Mouse (Mus musculus) erythroid progenitor cell, adult 5-6 weeks (primary cell): ENCODE measurements around the gene Hist1h2bm. TPM values are rescaled to one million over a fixed set of nuclear protein-coding genes. Genes with fewer than 3 reads are reported as not detected.

Experiments
- ATAC-seq: replicated peaks from 2 replicates; pipeline ENCODE4 v1.8.0; 2016; ENCODE audit warnings: moderate number of reproducible peaks, mild to moderate bottlenecking, moderate TSS enrichment, inconsistent platforms; ENCODE audit not compliant: poor library complexity, low FRiP score, severe bottlenecking
- total RNA-seq, 2 experiments: library from RNA; stranded (forward) in 1 of 2; stranded (reverse) in 1 of 2; fragments of 150-400 nt in 1 of 2; fragments of 186-747, 209-891 nt in 1 of 2; gene quantifications; 2 replicates each; pipeline versions ENCODE4 v1.2.3 to v1.2.4; 2015 to 2017; ENCODE audit warnings: low replicate concordance in 2 of 2

Gene Hist1h2bm
- total RNA-seq, 2 experiments from 2014 or later, result 396 to 1,330 TPM

DNA sequence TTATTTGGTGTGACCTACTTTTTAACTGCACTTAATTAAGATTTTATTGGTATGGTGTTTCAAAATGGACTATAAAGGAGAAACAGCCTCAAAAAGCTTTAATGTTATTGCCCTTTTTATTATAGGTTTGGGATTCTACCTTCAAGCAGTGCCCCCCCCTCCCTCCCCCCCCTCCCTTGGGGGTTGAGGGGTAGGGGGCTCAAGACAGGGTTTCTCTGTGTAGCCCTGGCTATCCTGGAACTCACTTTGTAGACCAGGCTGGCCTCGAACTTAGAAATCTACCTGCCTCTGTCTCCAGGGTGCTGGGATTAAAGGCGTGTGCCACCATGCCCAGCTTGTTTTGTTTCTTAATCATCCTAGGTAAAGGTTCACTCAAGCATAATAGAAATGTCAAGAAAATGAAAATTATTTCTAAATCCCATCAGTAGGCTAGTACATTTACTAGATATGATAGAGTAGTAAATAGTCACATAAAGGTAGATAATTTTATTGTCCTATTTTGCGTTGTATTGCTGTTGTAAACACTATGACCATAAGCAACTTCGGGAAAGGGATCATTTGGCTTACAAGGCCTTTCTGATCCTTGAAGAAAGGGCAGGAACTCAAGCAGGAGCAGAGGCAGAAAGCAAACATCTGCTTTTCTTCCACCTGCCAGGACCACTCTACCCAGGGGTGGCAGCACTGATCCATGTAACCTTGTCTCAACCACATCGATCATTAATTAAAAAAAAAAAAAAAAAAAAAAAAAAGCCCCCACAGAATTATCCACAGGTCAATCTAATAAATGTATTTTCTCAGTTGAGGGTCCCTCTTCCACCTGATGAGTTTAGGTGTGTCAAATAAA is 1.4 kb downstream of the Hist1h2bm start:
- ATAC-seq, result no peak

- no peak for ATAC-seq
These were observed 6.2 kb downstream of the Hist1h2bm start for GRCm38 (mm10) chr13:21727948-21728572.

GRCm38 (mm10) chr13:21729544-21729943 is 7.7 kb downstream of the Hist1h2bm start:
- no peak for ATAC-seq

DNA sequence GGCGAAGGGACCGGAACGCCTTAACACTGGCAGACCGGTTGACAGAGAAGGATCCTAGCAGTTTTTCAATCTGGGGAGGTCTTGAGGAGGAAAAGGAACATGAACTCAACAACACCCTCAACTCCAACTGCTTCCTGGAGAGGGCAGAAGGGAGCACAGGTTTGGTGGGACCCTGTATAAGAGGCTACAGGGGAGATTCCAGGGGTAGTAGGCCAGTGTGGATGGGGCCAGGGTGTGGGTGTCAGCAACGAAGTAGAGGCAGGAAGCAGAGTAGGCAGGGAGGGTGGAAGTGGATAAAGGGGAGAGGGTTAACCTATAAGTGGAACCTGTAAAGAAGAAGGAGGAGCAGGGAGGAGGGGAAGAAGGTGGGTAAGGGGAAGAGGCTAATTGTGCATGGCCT is 11.6 kb downstream of the Hist1h2bm start:
- ATAC-seq, result no peak

- ATAC-seq, result peak; percentile 68
These were observed 12.4 kb downstream of the Hist1h2bm start for GRCm38 (mm10) chr13:21734010-21734905.

GRCm38 (mm10) chr13:21734906-21735767 is 13.3 kb downstream of the Hist1h2bm start, which contains the start of gene Hist1h4j:
Gene Hist1h4j, plus strand, starts transcription at chr13:21735064.
- ATAC-seq, result peak; percentile 89

- ATAC-seq, result no peak
These were observed 23.2 kb downstream of the Hist1h2bm start for GRCm38 (mm10) chr13:21745006-21745405.

DNA sequence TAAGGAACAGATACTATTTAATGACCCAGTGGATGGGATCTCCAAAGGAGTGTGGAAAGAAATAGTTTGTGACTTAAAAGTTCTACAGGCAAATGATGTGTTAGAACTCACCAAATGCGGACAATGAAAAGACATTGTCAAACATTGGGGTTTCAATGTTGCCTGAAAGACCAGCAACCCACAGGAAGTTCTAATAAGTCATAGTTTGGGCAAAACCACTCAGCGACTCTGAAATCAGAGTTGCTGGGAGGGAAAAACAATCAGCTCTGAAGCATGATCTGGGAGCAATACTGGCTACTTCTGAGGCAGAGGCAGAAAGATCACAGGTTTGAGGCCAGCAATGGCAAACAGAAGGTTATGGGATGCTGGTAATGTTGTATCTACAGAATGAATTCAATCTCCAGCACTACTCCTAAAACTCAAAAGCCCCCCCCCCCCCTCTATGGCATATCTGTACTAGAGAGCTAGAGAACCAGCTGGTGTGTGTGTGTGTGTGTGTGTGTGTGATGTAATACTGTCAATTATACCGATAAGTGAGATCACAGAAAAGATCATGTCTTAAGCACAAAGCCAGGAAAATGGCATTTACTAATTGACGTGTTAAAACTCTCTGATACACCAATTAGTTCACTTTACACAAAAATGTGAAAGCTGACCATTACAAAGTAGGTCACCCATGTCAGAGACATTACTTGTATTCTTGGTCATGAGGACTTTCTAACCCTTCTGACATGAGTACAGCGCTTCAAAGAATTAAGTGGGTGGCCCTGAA is 27.7 kb downstream of the Hist1h2bm start:
- 0 out of 2 replicates have a peak, but pooled peaks have one; percentile 4 for ATAC-seq

DNA sequence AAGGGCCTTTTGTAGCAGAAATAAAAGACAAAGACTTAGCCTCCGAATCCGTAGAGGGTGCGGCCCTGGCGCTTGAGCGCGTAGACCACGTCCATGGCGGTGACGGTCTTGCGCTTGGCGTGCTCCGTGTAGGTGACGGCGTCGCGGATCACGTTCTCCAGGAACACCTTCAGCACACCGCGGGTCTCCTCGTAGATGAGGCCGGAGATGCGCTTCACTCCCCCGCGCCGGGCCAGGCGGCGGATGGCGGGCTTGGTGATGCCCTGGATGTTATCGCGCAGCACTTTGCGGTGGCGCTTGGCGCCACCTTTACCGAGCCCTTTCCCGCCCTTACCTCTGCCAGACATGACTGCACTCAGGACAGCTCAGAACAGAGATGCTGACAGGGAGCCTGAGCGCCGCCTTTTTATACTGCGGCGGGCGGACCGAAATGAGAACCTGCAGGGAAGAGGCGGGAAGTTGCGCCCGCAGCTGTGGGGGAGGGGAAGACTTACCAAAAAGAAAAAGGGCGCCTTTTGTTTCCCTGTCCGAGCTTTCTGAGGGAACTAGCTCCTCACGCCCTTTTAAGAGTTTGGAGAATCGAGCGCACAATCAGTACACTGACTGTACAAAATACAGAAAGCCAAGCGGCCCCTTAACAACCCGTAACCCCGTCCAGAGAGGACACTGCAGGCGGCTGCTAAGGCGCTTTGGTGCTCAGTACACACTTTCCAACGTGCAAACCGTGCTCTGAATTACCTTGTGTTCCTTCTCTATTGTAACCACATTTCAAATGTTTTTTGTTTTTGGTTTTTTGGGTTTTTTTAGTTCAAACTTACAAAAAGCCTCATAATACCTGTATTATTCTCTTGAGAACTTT is 28.5 kb downstream of the Hist1h2bm start, which contains the start of gene Hist1h4k:
Gene Hist1h4k, minus strand, starts transcription at position 347 of the 859 bp plus-strand sequence.
- ATAC-seq, result peak; percentile 51

DNA sequence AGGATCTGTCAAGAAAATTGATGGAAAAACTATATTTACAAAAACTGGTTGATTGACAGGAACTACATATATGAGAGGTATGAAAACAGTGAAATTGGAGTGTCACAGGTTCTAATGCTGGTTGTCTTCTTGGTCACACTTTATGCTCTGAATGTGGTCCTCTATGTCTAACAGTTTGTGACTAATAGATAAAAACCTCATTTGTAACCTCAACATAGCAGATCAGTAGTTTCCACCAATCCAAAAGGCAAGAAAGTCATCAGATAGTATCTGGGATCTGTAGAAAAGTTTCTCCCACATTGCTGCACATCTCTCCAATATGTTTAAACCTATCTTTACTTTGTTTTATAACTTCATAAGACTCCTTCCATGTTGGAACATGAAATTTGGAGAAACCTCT is 29.6 kb downstream of the Hist1h2bm start:
- ATAC-seq, result no peak

DNA sequence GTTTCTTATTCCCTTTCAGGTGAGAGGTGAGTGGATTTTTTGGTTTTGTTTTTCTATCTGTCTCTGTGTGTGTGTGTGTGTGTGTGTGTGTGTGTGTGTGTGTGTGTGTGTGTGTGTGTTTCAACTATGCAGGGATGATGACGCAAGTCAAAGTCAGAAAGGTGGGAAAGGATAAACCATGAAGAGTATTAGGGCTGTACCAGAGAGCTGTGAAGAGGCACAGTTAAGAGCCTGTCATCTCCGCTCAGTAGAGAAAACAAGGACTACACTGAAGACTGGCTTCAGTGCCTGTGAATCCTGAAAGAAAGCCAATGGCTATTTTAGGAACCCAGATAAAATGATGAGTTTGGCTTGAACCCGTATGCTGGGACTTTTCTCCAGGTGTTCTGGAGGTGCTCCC is 30.0 kb downstream of the Hist1h2bm start:
- ATAC-seq, result no peak

DNA sequence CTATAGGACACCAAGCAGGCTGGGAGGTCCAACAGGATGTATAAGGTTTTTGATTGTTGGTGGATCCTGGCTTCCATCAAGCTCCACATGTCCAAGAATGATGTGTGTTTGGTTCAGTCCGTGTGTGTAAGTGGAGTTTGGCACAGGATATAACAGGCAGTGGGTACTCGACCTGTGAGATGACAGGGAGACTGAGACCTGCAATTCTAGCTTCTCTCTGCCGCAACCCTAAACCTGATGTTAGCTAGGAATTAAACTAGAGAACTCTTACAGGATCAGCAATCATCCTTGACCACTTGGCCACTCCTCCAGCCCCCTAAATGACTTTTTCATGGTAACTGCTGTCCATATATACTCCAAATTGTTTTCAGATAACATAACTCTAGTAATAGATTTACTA is 30.5 kb downstream of the Hist1h2bm start:
- peak; percentile 7; the same call in 1 of the 2 replicates for ATAC-seq

GRCm38 (mm10) chr13:21753051-21753523 is 31.2 kb downstream of the Hist1h2bm start:
- ATAC-seq, result 0 out of 2 replicates have a peak, but pooled peaks have one; percentile 4

DNA sequence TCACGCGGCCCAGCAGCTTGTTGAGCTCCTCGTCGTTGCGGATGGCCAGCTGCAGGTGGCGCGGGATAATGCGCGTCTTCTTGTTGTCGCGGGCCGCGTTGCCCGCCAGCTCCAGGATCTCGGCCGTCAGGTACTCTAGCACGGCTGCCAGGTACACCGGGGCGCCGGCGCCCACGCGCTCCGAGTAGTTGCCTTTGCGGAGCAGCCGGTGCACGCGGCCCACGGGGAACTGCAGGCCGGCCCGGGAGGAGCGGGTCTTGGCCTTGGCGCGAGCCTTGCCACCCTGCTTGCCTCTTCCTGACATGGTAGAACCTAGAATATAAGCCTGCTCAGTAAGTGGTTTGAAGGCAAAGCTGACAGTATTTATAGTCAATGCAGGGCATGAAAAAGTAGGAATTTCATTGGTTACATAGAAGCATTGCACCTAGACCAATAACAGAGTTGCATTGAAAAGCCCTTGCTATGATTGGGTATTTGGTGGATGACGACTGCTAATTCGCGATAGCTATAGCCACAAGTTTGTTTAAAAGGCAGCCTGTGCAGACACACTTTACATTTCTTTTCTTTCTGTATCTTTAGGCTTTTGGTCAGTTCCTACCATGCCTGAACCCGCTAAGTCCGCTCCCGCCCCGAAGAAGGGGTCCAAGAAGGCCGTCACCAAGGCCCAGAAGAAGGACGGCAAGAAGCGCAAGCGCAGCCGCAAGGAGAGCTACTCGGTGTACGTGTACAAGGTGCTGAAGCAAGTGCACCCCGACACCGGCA is 31.9 kb downstream of the Hist1h2bm start, which contains the start of the genes Hist1h2ak and Hist1h2bn:
Gene Hist1h2ak, minus strand, starts transcription at position 304 of the 762 bp plus-strand sequence.
Gene Hist1h2bn, plus strand, starts transcription at position 600 of the 762 bp plus-strand sequence.
- peak; percentile 71 for ATAC-seq

GRCm38 (mm10) chr13:21754294-21755001 is 32.6 kb downstream of the Hist1h2bm start:
- peak; percentile 44 for ATAC-seq

GRCm38 (mm10) chr13:21755707-21756106 is 33.9 kb downstream of the Hist1h2bm start:
- ATAC-seq, result no peak
